Mouse (Mus musculus) adrenal gland, adult (tissue): ENCODE data around the gene Zdhhc20.
"Not testable (repeated sequence)": the region's sequence is repeated elsewhere in the genome, so short reads cannot be mapped to it uniquely, and the experiment has no call there.

Source experiments
- DNase-seq, 2 experiments: peaks; one replicate each; pipeline ENCODE4 v3.0.0; 2022 to 2023; ENCODE audit warnings: low spot score in 1 of 2; ENCODE audit not compliant: inconsistent age in 2 of 2

The Zdhhc20 gene

GRCm38 (mm10) chr14:57892961-57893360 lies 2.9 kb upstream of the Zdhhc20 start:
- DNase-seq: no peak

GRCm38 (mm10) chr14:57889541-57890010 lies 500 bp downstream of the Zdhhc20 start:
- peak in 1 of 2 experiments; percentile 81 for DNase-seq

GRCm38 (mm10) chr14:57887171-57887570 lies 2.9 kb downstream of the Zdhhc20 start:
- peak in 1 of 2 experiments; percentile 57 for DNase-seq

- no peak for DNase-seq
These were observed 4.0 kb downstream of the Zdhhc20 start for GRCm38 (mm10) chr14:57886032-57886431.

GRCm38 (mm10) chr14:57883341-57883740 lies 6.7 kb downstream of the Zdhhc20 start:
- peak in 1 of 2 experiments; percentile 53 for DNase-seq

- DNase-seq: peak in 1 of 2 experiments; percentile 79
These were observed 7.4 kb downstream of the Zdhhc20 start for GRCm38 (mm10) chr14:57882720-57883119.

GRCm38 (mm10) chr14:57881793-57882192 lies 8.3 kb downstream of the Zdhhc20 start:
- DNase-seq: peak; percentile 89 to 93

GRCm38 (mm10) chr14:57881074-57881473 lies 9.0 kb downstream of the Zdhhc20 start:
- peak in 1 of 2 experiments; percentile 40 for DNase-seq

- DNase-seq: no peak
These were observed 12.2 kb downstream of the Zdhhc20 start for GRCm38 (mm10) chr14:57877921-57878320.

GRCm38 (mm10) chr14:57866676-57867276 lies 23.3 kb downstream of the Zdhhc20 start:
- peak in 1 of 2 experiments; percentile 50 for DNase-seq

GRCm38 (mm10) chr14:57865256-57865655 lies 24.8 kb downstream of the Zdhhc20 start:
- no peak for DNase-seq

- DNase-seq: no peak
These were observed 26.9 kb downstream of the Zdhhc20 start for GRCm38 (mm10) chr14:57863129-57863528.

GRCm38 (mm10) chr14:57861987-57862412 lies 28.1 kb downstream of the Zdhhc20 start:
- no peak for DNase-seq

- DNase-seq: no peak
These were observed 30.6 kb downstream of the Zdhhc20 start for GRCm38 (mm10) chr14:57859520-57859919.

GRCm38 (mm10) chr14:57858601-57859000 lies 31.5 kb downstream of the Zdhhc20 start:
- no peak for DNase-seq

- DNase-seq: not testable (repeated sequence)
These were observed 34.0 kb downstream of the Zdhhc20 start for GRCm38 (mm10) chr14:57856037-57856436.

GRCm38 (mm10) chr14:57852961-57853360 lies 37.1 kb downstream of the Zdhhc20 start:
- DNase-seq: no peak

- DNase-seq: peak; percentile 31 to 68
These were observed 39.7 kb downstream of the Zdhhc20 start for GRCm38 (mm10) chr14:57850330-57850729.

GRCm38 (mm10) chr14:57848646-57849045 lies 41.4 kb downstream of the Zdhhc20 start:
- peak in 1 of 2 experiments; percentile 20 for DNase-seq

GRCm38 (mm10) chr14:57848061-57848460 lies 42.0 kb downstream of the Zdhhc20 start:
- peak in 1 of 2 experiments; percentile 20 for DNase-seq

GRCm38 (mm10) chr14:57844535-57844934 lies 45.5 kb downstream of the Zdhhc20 start:
- DNase-seq: no peak

GRCm38 (mm10) chr14:57835157-57835556 lies 54.9 kb downstream of the Zdhhc20 start:
- no peak for DNase-seq

- DNase-seq: no peak
These were observed 56.5 kb downstream of the Zdhhc20 start for GRCm38 (mm10) chr14:57833526-57833925.
